Mouse (Mus musculus): ENCODE data around the gene Ttc22. TPM values are rescaled to one million over a fixed set of nuclear protein-coding genes. Genes with fewer than 3 reads are reported as not detected.

The Ttc22 gene
- polyA plus RNA-seq, 1 experiment from 2014 or later, result 0.12 TPM

DNA sequence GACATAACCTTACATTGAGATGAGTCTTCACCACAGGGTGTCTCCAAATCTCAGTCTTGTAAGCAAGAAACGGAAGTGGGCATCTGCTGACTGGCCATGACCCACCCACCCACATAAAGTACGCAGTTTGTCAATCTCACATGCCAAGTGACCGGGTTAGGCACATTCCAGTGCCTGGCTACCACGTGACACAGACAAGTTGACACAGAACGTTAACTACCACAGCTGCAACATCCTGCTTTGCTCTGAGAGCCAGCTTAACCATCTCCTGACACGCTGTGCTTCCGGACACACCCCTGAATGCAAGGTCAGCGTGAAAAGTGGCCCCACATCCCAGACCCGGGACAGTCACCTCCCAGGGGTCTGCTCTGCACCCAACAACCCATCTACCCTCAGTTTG lies 32.1 kb upstream of the Ttc22 start:
- H3K9ac ChIP-seq (ENCODE audit: low read depth, low read length), result no peak overlapping the region
- 70% methylated on average over 9 of the region's 9 CpGs for WGBS
- no peak overlapping the region for H3K27ac ChIP-seq (ENCODE audit: low read depth, low read length)
- H3K27me3 ChIP-seq (replicated peaks; ENCODE audit: control insufficient read depth, insufficient read depth, low read length), result no peaks in the 10 kb centered on the region
- no peaks in the 10 kb centered on the region for H3K4me1 ChIP-seq (replicated peaks; ENCODE audit: control insufficient read depth, insufficient read depth, low read length)
- no peak for DNase-seq (ENCODE audit: low spot score)
- H3K9me3 ChIP-seq (ENCODE audit: control insufficient read depth, low read length), result no peaks in the 10 kb centered on the region
- no peak for ATAC-seq (replicated peaks; ENCODE audit: low FRiP score)
- no peak overlapping the region for H3K4me2 ChIP-seq
- H3K36me3 ChIP-seq (ENCODE audit: control insufficient read depth, insufficient read depth, low read length), result peaks cover 29% of the 10 kb centered on the region
- no peak overlapping the region for H3K4me3 ChIP-seq (ENCODE audit: low read depth, low read length)

DNA sequence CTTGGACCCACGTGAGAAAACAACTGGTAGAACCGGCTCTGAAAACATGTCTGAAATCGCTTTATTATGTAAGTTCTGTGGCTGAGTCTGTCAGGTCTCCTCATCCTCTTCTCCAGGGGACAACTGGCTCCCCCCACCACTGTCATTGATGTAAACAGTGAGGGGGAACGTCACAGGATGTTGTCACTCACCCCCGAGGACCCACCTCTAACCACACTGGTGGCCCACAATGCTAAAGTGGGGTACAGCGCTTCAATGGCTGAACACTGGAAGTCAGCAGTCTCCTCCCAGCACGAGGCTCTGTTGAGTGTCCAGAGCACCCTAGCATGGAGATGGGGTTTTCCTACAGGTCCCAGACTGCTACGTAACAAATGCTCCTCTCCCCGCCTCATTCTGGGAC lies 31.4 kb upstream of the Ttc22 start:
- H3K36me3 ChIP-seq (ENCODE audit: control insufficient read depth, insufficient read depth, low read length), result peaks cover 23% of the 10 kb centered on the region
- ATAC-seq (replicated peaks; ENCODE audit: low FRiP score), result no peak
- no peak for DNase-seq (ENCODE audit: low spot score)
- no peak overlapping the region for H3K4me2 ChIP-seq
- no peak overlapping the region for H3K9ac ChIP-seq (ENCODE audit: low read depth, low read length)
- H3K9me3 ChIP-seq (ENCODE audit: control insufficient read depth, low read length), result no peaks in the 10 kb centered on the region
- no peak overlapping the region for H3K4me3 ChIP-seq (ENCODE audit: low read depth, low read length)
- no peaks in the 10 kb centered on the region for H3K27me3 ChIP-seq (replicated peaks; ENCODE audit: control insufficient read depth, insufficient read depth, low read length)
- H3K27ac ChIP-seq (ENCODE audit: low read depth, low read length), result no peak overlapping the region
- 87% methylated on average over 9 of the region's 9 CpGs for WGBS
- H3K4me1 ChIP-seq (replicated peaks; ENCODE audit: control insufficient read depth, insufficient read depth, low read length), result no peaks in the 10 kb centered on the region

DNA sequence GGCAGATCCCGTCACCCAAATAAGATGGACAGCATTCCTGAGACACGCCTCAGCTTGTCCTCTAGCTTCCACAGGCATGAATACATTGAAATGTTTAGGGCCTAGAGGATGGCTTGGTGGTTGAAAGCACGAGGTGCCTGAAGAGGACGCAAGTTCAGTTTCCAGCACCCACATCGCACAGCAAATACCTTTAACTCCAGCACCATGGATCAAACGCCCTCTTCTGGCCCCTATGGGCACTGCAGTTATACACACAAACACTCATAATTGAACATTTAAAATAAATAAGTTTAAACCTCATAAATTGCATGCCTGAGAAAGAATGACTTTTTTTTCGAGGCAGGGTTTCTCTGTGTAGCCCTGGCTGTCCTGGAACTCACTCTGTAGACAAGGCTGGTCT lies 28.6 kb upstream of the Ttc22 start:
- ATAC-seq (replicated peaks; ENCODE audit: low FRiP score), result no peak
- H3K27ac ChIP-seq (ENCODE audit: low read depth, low read length), result no peak overlapping the region
- 51% methylated on average over 7 of the region's 7 CpGs for WGBS
- H3K9ac ChIP-seq (ENCODE audit: low read depth, low read length), result no peak overlapping the region
- peaks cover 6% of the 10 kb centered on the region; the same call in 1 of the 2 replicates for H3K36me3 ChIP-seq (ENCODE audit: control insufficient read depth, insufficient read depth, low read length)
- no peak for DNase-seq (ENCODE audit: low spot score)
- no peak overlapping the region for H3K4me3 ChIP-seq (ENCODE audit: low read depth, low read length)
- H3K4me2 ChIP-seq, result no peak overlapping the region
- H3K27me3 ChIP-seq (replicated peaks; ENCODE audit: control insufficient read depth, insufficient read depth, low read length), result no peaks in the 10 kb centered on the region
- H3K4me1 ChIP-seq (replicated peaks; ENCODE audit: control insufficient read depth, insufficient read depth, low read length), result no peaks in the 10 kb centered on the region
- H3K9me3 ChIP-seq (ENCODE audit: control insufficient read depth, low read length), result no peaks in the 10 kb centered on the region

DNA sequence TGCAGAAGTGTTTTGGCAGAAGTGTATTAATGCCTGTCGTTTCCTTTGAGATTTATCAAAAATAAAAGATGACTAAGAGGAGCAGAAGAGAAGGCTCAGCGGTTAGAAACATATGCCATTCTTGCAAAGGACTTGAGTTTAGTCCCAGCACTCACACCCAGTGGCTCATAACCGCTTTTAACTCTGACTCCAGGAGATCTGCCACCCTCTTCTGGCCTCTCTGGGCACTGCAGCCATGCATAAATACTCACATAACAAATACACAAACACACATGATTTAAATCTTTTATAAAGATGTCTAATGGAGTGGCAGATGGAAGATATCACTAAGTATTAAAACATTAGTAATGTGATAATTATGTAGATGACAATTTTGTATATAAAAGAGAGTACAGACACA lies 26.0 kb upstream of the Ttc22 start:
- Histone ChIP-seq H3K9ac (ENCODE audit: low read depth, low read length) (no peak overlapping the region), H3K4me2 (no peak overlapping the region), H3K36me3 (ENCODE audit: control insufficient read depth, insufficient read depth, low read length) (no peaks in the 10 kb centered on the region), H3K27ac (ENCODE audit: low read depth, low read length) (no peak overlapping the region), H3K9me3 (ENCODE audit: control insufficient read depth, low read length) (no peaks in the 10 kb centered on the region), H3K27me3 (replicated peaks; ENCODE audit: control insufficient read depth, insufficient read depth, low read length) (no peaks in the 10 kb centered on the region), H3K4me1 (replicated peaks; ENCODE audit: control insufficient read depth, insufficient read depth, low read length) (no peaks in the 10 kb centered on the region), H3K4me3 (ENCODE audit: low read depth, low read length) (no peak overlapping the region)
- DNase-seq (ENCODE audit: low spot score) (no peak), ATAC-seq (replicated peaks; ENCODE audit: low FRiP score) (no peak)
- WGBS, result 59% methylated on average over 3 of the region's 3 CpGs

DNA sequence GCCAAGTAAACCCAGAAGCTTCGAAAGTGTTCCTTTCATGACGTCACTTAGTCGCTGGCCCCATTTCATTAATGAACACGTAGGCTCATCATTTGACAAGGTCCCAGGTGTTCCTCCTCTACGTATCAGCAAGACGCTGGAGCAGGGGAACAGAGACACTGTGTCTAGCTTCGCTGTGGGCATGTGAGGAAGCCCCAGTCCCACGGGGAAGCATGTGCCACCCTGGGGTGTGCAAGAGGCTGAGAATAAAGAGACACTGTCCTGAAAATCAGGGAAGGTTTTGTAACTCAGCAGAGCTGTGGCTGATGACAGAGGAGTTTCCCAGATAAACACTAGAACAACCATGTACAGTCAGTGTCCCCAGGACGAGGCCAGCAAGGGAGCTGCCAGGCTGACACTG lies 25.2 kb upstream of the Ttc22 start:
- ATAC-seq (replicated peaks; ENCODE audit: low FRiP score), result no peak
- no peak for DNase-seq (ENCODE audit: low spot score)
- 79% methylated on average over 9 of the region's 9 CpGs for WGBS

DNA sequence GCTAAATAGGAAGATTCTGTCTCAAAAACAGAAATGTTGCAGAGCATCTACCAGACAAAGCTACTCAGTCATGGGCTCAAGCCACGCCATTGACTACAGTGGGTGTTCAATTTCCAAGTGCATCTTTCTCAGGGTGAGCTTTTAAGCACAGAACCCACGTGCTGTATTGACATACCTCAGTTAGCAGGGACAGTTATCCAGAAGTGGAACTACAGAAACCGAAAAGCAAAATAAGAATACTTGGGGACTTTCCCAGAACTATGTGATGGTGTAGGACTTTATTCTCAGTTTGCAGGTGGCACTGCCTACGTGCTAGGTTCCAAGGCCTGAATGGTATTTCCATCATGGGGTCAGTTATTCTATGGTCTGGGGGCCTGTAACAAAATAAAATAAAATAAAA lies 24.5 kb upstream of the Ttc22 start:
- H3K27me3 ChIP-seq (replicated peaks; ENCODE audit: control insufficient read depth, insufficient read depth, low read length), result no peaks in the 10 kb centered on the region
- no peak for ATAC-seq (replicated peaks; ENCODE audit: low FRiP score)
- H3K4me2 ChIP-seq, result no peak overlapping the region
- no peaks in the 10 kb centered on the region for H3K9me3 ChIP-seq (ENCODE audit: control insufficient read depth, low read length)
- H3K4me3 ChIP-seq (ENCODE audit: low read depth, low read length), result no peak overlapping the region
- H3K9ac ChIP-seq (ENCODE audit: low read depth, low read length), result no peak overlapping the region
- H3K4me1 ChIP-seq (replicated peaks; ENCODE audit: control insufficient read depth, insufficient read depth, low read length), result no peaks in the 10 kb centered on the region
- no peak overlapping the region for H3K27ac ChIP-seq (ENCODE audit: low read depth, low read length)
- DNase-seq (ENCODE audit: low spot score), result no peak
- WGBS, result 81% methylated on average over 4 of the region's 4 CpGs
- no peaks in the 10 kb centered on the region for H3K36me3 ChIP-seq (ENCODE audit: control insufficient read depth, insufficient read depth, low read length)

More for the DNA sequence above, 25.2 kb upstream of the Ttc22 start:
- no peaks in the 10 kb centered on the region for H3K4me1 ChIP-seq (replicated peaks; ENCODE audit: control insufficient read depth, insufficient read depth, low read length)
- H3K4me3 ChIP-seq (ENCODE audit: low read depth, low read length), result no peak overlapping the region
- H3K9me3 ChIP-seq (ENCODE audit: control insufficient read depth, low read length), result no peaks in the 10 kb centered on the region
- H3K27ac ChIP-seq (ENCODE audit: low read depth, low read length), result no peak overlapping the region
- no peaks in the 10 kb centered on the region for H3K36me3 ChIP-seq (ENCODE audit: control insufficient read depth, insufficient read depth, low read length)
- no peak overlapping the region for H3K9ac ChIP-seq (ENCODE audit: low read depth, low read length)
- H3K27me3 ChIP-seq (replicated peaks; ENCODE audit: control insufficient read depth, insufficient read depth, low read length), result no peaks in the 10 kb centered on the region
- H3K4me2 ChIP-seq, result no peak overlapping the region

DNA sequence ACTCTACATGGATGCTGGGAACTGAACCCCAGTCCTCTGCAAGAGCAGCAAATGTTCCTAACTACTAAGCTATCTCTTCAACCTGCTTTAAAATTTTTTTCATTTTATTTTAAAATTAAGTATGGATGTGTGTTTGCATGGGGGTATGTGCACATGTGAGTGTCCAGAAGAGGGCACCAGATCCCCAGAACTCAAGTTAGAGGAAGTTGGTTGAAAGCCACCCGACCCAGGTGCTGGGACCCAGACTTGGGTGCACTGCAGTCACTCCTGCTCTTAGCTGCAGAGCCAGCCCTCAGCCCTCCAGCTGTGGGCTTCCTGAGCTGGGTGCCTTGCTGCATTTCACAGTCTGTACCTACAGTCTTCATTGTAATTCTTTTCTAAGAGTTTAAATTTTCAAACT lies 22.8 kb upstream of the Ttc22 start:
- no peaks in the 10 kb centered on the region for H3K36me3 ChIP-seq (ENCODE audit: control insufficient read depth, insufficient read depth, low read length)
- H3K4me2 ChIP-seq, result no peak overlapping the region
- ATAC-seq (replicated peaks; ENCODE audit: low FRiP score), result no peak
- no peak overlapping the region for H3K27ac ChIP-seq (ENCODE audit: low read depth, low read length)
- H3K9me3 ChIP-seq (ENCODE audit: control insufficient read depth, low read length), result no peaks in the 10 kb centered on the region
- no peaks in the 10 kb centered on the region for H3K27me3 ChIP-seq (replicated peaks; ENCODE audit: control insufficient read depth, insufficient read depth, low read length)
- H3K4me3 ChIP-seq (ENCODE audit: low read depth, low read length), result no peak overlapping the region
- no peak for DNase-seq (ENCODE audit: low spot score)
- H3K9ac ChIP-seq (ENCODE audit: low read depth, low read length), result no peak overlapping the region
- WGBS, result 25% methylated on average over 1 of the region's 1 CpGs
- no peaks in the 10 kb centered on the region for H3K4me1 ChIP-seq (replicated peaks; ENCODE audit: control insufficient read depth, insufficient read depth, low read length)

DNA sequence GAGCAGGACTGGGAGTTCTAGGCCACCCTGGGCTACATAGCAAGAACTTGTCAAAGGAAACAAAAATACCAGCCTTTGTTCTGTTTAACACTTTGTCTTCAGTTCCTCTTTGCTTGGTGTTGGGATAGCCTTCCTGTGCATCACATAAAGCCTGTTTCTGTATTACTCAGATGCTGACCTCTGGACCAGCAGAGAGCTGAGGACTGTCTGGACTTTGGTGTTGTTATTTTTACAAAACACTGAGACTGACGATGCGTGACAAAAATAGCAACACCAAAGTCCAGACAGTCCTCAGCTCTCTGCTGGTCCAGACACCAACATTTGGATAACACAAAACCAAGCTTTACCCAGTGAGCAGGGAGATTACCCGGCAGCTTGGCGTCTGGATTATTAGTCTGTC lies 21.5 kb upstream of the Ttc22 start:
- no peak for DNase-seq (ENCODE audit: low spot score)
- Histone ChIP-seq H3K4me2 (no peak overlapping the region), H3K27me3 (replicated peaks; ENCODE audit: control insufficient read depth, insufficient read depth, low read length) (no peaks in the 10 kb centered on the region), H3K4me1 (replicated peaks; ENCODE audit: control insufficient read depth, insufficient read depth, low read length) (no peaks in the 10 kb centered on the region), H3K36me3 (ENCODE audit: control insufficient read depth, insufficient read depth, low read length) (no peaks in the 10 kb centered on the region), H3K4me3 (ENCODE audit: low read depth, low read length) (no peak overlapping the region), H3K27ac (ENCODE audit: low read depth, low read length) (no peak overlapping the region), H3K9me3 (ENCODE audit: control insufficient read depth, low read length) (no peaks in the 10 kb centered on the region), H3K9ac (ENCODE audit: low read depth, low read length) (no peak overlapping the region)
- no peak for ATAC-seq (replicated peaks; ENCODE audit: low FRiP score)
- 76% methylated on average over 4 of the region's 4 CpGs for WGBS

DNA sequence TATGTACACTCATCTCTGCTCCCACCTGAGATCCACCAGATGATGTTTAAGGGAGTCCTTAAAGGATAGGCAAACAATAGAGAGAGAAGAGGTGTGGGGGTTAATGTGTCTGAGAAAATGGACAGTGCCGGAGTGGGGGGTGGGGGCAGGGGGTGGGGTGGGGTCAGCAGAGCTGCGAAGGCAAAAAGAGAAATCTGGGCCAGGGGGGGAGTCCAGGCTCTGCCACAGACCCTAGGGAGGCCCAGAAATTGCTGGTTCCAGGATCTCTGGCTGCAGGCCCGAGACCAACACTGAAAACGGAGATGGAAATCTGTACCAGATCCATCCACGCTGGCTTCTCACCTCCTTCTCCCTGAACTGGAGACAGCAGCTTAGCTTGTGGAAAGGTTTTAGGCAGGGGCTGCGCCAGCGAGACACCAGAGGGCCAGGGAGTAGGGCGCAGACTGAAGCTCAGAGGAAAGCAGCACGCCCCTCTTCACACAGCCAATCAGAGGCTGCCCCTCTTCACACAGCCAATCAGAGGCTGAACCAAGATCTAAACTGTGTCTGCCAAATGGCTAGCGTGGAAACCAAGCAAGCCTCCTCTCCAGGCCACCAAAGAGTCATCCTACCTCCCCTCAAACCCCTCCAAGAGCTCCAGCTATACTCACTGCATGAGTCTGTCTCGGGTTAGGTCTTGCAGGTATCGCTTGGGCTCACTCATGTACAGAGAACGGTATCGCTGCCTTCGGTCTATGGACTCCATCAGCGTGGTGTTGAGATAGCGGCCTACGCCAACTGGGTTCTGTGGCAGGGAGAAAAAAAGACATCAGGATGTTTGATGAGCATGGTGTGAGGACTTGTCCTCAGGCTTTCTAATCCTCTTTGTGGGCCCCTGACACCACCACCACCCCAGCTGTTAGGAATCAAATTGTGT lies 15.3 kb upstream of the Ttc22 start:
- no peak overlapping the region for H3K4me3 ChIP-seq (ENCODE audit: low read depth, low read length)
- no peaks in the 10 kb centered on the region for H3K9me3 ChIP-seq (ENCODE audit: control insufficient read depth, low read length)
- WGBS, result 40% methylated on average over 18 of the region's 18 CpGs
- H3K4me2 ChIP-seq, result peak overlapping the region; percentile 33
- H3K9ac ChIP-seq (ENCODE audit: low read depth, low read length), result no peak overlapping the region
- H3K27me3 ChIP-seq (replicated peaks; ENCODE audit: control insufficient read depth, insufficient read depth, low read length), result no peaks in the 10 kb centered on the region
- no peak overlapping the region for H3K27ac ChIP-seq (ENCODE audit: low read depth, low read length)
- H3K4me1 ChIP-seq (replicated peaks; ENCODE audit: control insufficient read depth, insufficient read depth, low read length), result no peaks in the 10 kb centered on the region; the same call in 1 of the 2 replicates
- no peaks in the 10 kb centered on the region for H3K36me3 ChIP-seq (ENCODE audit: control insufficient read depth, insufficient read depth, low read length)
- DNase-seq (ENCODE audit: low spot score) (no peak), ATAC-seq (replicated peaks; ENCODE audit: low FRiP score) (peak; percentile 90)

Data from liver, embryonic 11.5 days (tissue).